Mouse (Mus musculus): ENCODE measurements around the gene Ntm.

The Ntm gene

GRCm38 (mm10) chr9:29396101-29396500 is 566.8 kb downstream of the Ntm start:
- no peak for DNase-seq

GRCm38 (mm10) chr9:29393136-29393535 is 569.8 kb downstream of the Ntm start:
- DNase-seq = no peak

GRCm38 (mm10) chr9:29390796-29391517 is 572.0 kb downstream of the Ntm start:
- DNase-seq = no peak

GRCm38 (mm10) chr9:29389224-29389623 is 573.7 kb downstream of the Ntm start:
- DNase-seq = no peak

- no peak for DNase-seq
Observed at GRCm38 (mm10) chr9:29387136-29387535, 575.8 kb downstream of the Ntm start.

GRCm38 (mm10) chr9:29377172-29378002 is 585.6 kb downstream of the Ntm start:
- no peak for DNase-seq

- DNase-seq = no peak
Observed at GRCm38 (mm10) chr9:29371341-29371740, 591.6 kb downstream of the Ntm start.

GRCm38 (mm10) chr9:29369621-29370020 is 593.3 kb downstream of the Ntm start:
- no peak for DNase-seq

- DNase-seq = no peak
Observed at GRCm38 (mm10) chr9:29368291-29368690, 594.6 kb downstream of the Ntm start.

GRCm38 (mm10) chr9:29357796-29358195 is 605.1 kb downstream of the Ntm start:
- no peak for DNase-seq

GRCm38 (mm10) chr9:29342303-29342702 is 620.6 kb downstream of the Ntm start:
- DNase-seq = no peak

- no peak for DNase-seq
Observed at GRCm38 (mm10) chr9:29341292-29341691, 621.6 kb downstream of the Ntm start.

- DNase-seq = no peak
Observed at GRCm38 (mm10) chr9:29335671-29336070, 627.3 kb downstream of the Ntm start.

GRCm38 (mm10) chr9:29332296-29333090 is 630.4 kb downstream of the Ntm start:
- DNase-seq = peak; percentile 2

- no peak for DNase-seq
Observed at GRCm38 (mm10) chr9:29330486-29330885, 632.5 kb downstream of the Ntm start.

- DNase-seq = no peak
Observed at GRCm38 (mm10) chr9:29326283-29326682, 636.7 kb downstream of the Ntm start.

- no peak for DNase-seq
Observed at GRCm38 (mm10) chr9:29325137-29325536, 637.8 kb downstream of the Ntm start.

- no peak for DNase-seq
Observed at GRCm38 (mm10) chr9:29319197-29319596, 643.7 kb downstream of the Ntm start.

- DNase-seq = no peak
Observed at GRCm38 (mm10) chr9:29318676-29319162, 644.2 kb downstream of the Ntm start.

GRCm38 (mm10) chr9:29317623-29318022 is 645.3 kb downstream of the Ntm start:
- no peak for DNase-seq

- DNase-seq = no peak
Observed at GRCm38 (mm10) chr9:29315842-29316241, 647.1 kb downstream of the Ntm start.

GRCm38 (mm10) chr9:29306961-29307360 is 656.0 kb downstream of the Ntm start:
- DNase-seq = no peak

GRCm38 (mm10) chr9:29298340-29298739 is 664.6 kb downstream of the Ntm start:
- DNase-seq = no peak

Data from lung, postnatal 14 days (tissue).